Mouse (Mus musculus) yolk sac, embryonic 10.5 days (tissue): ENCODE measurements around the gene Nckap5.

Experiments used
- DNase-seq: peaks from one replicate; pipeline ENCODE4 v3.0.0-alpha.2; 2017; ENCODE audit warnings: low spot score

Nckap5 gene

GRCm38 (mm10) chr1:126622036-126622435 lies 208.6 kb downstream of the Nckap5 start:
- no peak for DNase-seq

GRCm38 (mm10) chr1:126617464-126618041 lies 213.0 kb downstream of the Nckap5 start:
- peak; percentile 25 for DNase-seq

- DNase-seq = no peak
These were observed 213.6 kb downstream of the Nckap5 start for GRCm38 (mm10) chr1:126616964-126617363.

- no peak for DNase-seq
These were observed 217.7 kb downstream of the Nckap5 start for GRCm38 (mm10) chr1:126612916-126613315.

GRCm38 (mm10) chr1:126608586-126608985 lies 222.0 kb downstream of the Nckap5 start:
- no peak for DNase-seq

- no peak for DNase-seq
These were observed 224.2 kb downstream of the Nckap5 start for GRCm38 (mm10) chr1:126606189-126607080.

- DNase-seq = peak; percentile 29
These were observed 226.0 kb downstream of the Nckap5 start for GRCm38 (mm10) chr1:126604551-126604950.

- DNase-seq = no peak
These were observed 226.7 kb downstream of the Nckap5 start for GRCm38 (mm10) chr1:126603771-126604515.

GRCm38 (mm10) chr1:126600596-126600995 lies 230.0 kb downstream of the Nckap5 start:
- DNase-seq = no peak

- no peak for DNase-seq
These were observed 233.2 kb downstream of the Nckap5 start for GRCm38 (mm10) chr1:126597376-126597775.

- DNase-seq = peak; percentile 26
These were observed 235.8 kb downstream of the Nckap5 start for GRCm38 (mm10) chr1:126594796-126595195.

- DNase-seq = peak; percentile 37
These were observed 237.4 kb downstream of the Nckap5 start for GRCm38 (mm10) chr1:126593044-126593805.

GRCm38 (mm10) chr1:126590911-126591310 lies 239.7 kb downstream of the Nckap5 start:
- DNase-seq = peak; percentile 55

- DNase-seq = no peak
These were observed 252.4 kb downstream of the Nckap5 start for GRCm38 (mm10) chr1:126578163-126578562.

GRCm38 (mm10) chr1:126574295-126574694 lies 256.3 kb downstream of the Nckap5 start:
- DNase-seq = no peak

GRCm38 (mm10) chr1:126573714-126574113 lies 256.9 kb downstream of the Nckap5 start:
- no peak for DNase-seq

GRCm38 (mm10) chr1:126573097-126573496 lies 257.5 kb downstream of the Nckap5 start:
- DNase-seq = no peak

- no peak for DNase-seq
These were observed 260.9 kb downstream of the Nckap5 start for GRCm38 (mm10) chr1:126569611-126570238.

GRCm38 (mm10) chr1:126568520-126569197 lies 261.9 kb downstream of the Nckap5 start:
- DNase-seq = peak; percentile 31

- no peak for DNase-seq
These were observed 265.4 kb downstream of the Nckap5 start for GRCm38 (mm10) chr1:126565151-126565725.
